Mouse (Mus musculus): ENCODE results near the gene Olfr1220.

Gene Olfr1220

GRCm38 (mm10) chr2:89106735-89107134 is at the start of gene Olfr1220:
TSS of gene Olfr1220 (minus strand) at chr2:89106835.
- no peak for DNase-seq

DNA sequence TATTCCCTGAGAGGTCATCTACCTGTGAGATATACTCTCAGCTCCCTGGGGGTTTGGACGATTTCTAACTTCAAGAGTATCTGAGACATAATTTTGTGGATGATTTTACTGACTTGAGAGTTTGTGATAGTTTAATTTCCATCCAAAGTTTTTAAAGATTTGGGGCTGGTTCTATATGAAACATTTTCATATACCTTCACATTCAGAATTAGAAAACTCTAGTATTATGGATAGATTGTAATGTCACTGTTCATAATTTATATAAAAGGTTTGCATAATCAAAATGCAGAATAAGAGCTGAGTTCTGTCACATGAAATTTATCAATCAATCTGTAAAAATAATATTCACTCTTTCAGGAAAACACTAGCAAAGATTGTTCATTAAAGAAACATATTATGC is 44.8 kb upstream of the Olfr1220 start, which contains the start of gene Olfr1223:
Gene Olfr1223 (minus strand): TSS at position 101 of the 400 bp plus-strand sequence.
- no peak for DNase-seq

GRCm38 (mm10) chr2:89132954-89133353 is 26.3 kb upstream of the Olfr1220 start, which contains the start of gene Olfr1222:
TSS of gene Olfr1222 (minus strand) at chr2:89133054.
- DNase-seq, result no peak

GRCm38 (mm10) chr2:89117183-89117582 is 10.5 kb upstream of the Olfr1220 start, which contains the start of gene Olfr1221:
TSS of gene Olfr1221 (minus strand) at chr2:89117283.
- DNase-seq, result no peak

DNA sequence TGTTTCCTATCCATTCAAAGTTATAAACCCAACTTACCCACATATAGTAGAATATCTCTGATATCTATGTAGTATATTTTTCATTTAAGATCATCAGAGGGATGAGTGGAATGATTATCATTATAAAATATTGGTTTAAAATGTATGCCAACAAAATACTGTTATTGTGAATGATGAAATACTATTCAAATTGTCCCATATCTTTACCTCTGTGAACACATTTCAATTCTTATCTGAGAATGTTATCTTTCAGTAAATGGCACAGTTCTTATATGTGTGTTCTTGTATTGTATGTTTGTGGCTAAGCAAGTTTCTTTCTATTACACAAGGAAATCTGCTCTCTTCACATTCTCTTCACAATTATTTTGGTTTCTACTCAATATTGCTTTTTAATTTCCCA is 984 bp downstream of the Olfr1220 start:
- no peak for DNase-seq

DNA sequence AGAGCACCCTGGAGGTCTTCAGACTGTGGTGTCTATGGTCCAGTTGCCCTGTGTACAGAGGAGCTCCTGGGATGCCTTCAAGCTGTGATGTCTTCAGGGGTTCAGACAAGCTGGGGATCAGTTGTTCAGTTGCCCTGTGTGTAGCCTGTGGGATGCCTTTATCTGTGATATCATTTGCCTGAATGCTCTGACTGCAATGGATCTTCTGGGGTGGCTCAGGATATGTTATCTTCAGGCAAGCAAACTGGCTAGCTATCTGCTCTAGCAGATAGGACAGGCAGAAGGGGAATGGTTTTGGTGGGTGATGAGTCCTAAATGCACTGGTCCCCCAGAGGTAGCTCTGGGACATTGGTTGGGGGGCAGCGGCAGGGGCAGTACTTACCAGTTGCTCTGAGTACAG is 12.8 kb downstream of the Olfr1220 start:
- no peak for DNase-seq

DNA sequence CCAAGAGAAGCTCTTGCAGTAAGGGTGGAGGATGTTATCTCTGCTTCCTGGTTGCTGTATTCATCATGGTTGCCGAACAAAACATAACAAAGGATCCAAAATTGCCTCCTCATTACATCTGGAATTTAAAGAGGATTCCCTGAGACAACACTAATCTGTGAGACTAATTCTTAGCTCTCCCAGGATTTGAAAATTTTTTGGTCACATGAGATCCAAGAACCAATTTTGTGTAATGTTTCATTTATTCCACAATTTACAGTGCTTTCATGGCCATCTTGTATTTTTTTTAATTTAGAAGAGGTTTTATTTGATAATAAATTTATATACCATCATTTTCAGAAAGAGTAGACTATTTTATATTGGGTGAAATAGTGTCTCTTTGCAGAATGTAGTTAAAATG is 23.2 kb downstream of the Olfr1220 start, which contains the start of gene Olfr1219:
Gene Olfr1219 (minus strand): TSS at position 101 of the 400 bp plus-strand sequence.
- no peak for DNase-seq

- no peak for DNase-seq
Measured at GRCm38 (mm10) chr2:89081487-89081886, 25.1 kb downstream of the Olfr1220 start.

DNA sequence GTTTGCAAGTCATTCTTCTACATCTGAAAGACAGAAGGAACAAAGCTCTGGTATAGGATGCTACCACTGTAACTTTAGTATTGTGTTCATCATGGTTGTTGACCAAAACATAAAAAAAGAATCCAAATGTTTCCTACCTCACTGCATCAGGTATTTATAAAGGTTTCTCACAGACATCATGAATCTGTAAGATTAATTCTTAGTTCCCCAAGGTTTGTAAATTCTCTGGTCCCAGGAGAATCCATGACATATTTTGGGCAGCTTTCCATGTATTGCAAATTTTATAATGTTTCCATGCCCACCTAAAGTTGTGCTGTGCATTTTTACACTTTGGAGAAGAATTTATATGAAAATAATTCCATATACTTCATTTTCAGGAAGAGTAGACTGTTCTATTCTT is 45.5 kb downstream of the Olfr1220 start, which contains the start of gene Olfr1218:
Gene Olfr1218 (minus strand): TSS at position 101 of the 400 bp plus-strand sequence.
- DNase-seq, result no peak

All from cerebellum, adult 8-10 months (tissue).